Mouse (Mus musculus): ENCODE measurements around the gene Inpp5b. TPM values are rescaled to one million over a fixed set of nuclear protein-coding genes. Genes with fewer than 3 reads are reported as not detected.
"Not testable (repeated sequence)": the region's sequence is repeated elsewhere in the genome, so short reads cannot be mapped to it uniquely, and the experiment has no call there.

Gene Inpp5b
- total RNA-seq, 2 experiments from 2014 or later = 12.5 to 13.6 TPM

GRCm38 (mm10) chr4:124708518-124709477, 32.9 kb upstream of the Inpp5b start:
- peak; percentile 91 to 93 for DNase-seq
- intact Hi-C loops (cut with DNase I) = no loop called here

GRCm38 (mm10) chr4:124709961-124710446, 31.6 kb upstream of the Inpp5b start:
- intact Hi-C loops (cut with DNase I) = loop anchor here (2.0 to 5.0 kb wide), 2 partner anchors 27 to 137 kb away; no protein-coding TSS in a partner anchor
- peak; percentile 46 to 47 for DNase-seq

- peak in 1 of 2 experiments; percentile 64 for DNase-seq
- intact Hi-C loops (cut with DNase I) = loop anchor here (2.0 to 5.0 kb wide), 2 partner anchors 28 to 136 kb away; no protein-coding TSS in a partner anchor
Observed at GRCm38 (mm10) chr4:124710776-124711291, 30.8 kb upstream of the Inpp5b start.

GRCm38 (mm10) chr4:124712618-124713017, 29.0 kb upstream of the Inpp5b start:
- DNase-seq = no peak
- intact Hi-C loops (cut with DNase I) = loop anchor here (5.0 kb wide), 1 partner anchor 135 kb away; no protein-coding TSS in a partner anchor

GRCm38 (mm10) chr4:124713850-124714249, 27.8 kb upstream of the Inpp5b start:
- DNase-seq = not testable (repeated sequence)
- intact Hi-C loops (cut with DNase I) = loop anchor here (5.0 kb wide), 1 partner anchor 133 kb away; no protein-coding TSS in a partner anchor

- intact Hi-C loops (cut with DNase I) = loop anchor here (5.0 kb wide), 2 partner anchors 87 to 132 kb away; partner anchors contain the start of gene Mtf1
- DNase-seq = peak; percentile 92 to 96
Observed at GRCm38 (mm10) chr4:124714545-124715481, 26.8 kb upstream of the Inpp5b start, which contains the start of gene Sf3a3. Gene Sf3a3, plus strand, starts transcription at chr4:124714776.

- DNase-seq = no peak
- intact Hi-C loops (cut with DNase I) = loop anchor here (5.0 kb wide), 1 partner anchor 83 kb away; the partner anchor contains the start of gene Mtf1
Observed at GRCm38 (mm10) chr4:124719101-124719500, 22.5 kb upstream of the Inpp5b start.

GRCm38 (mm10) chr4:124726121-124726520, 15.5 kb upstream of the Inpp5b start:
- no peak for DNase-seq
- intact Hi-C loops (cut with DNase I) = no loop called here

- no peak for DNase-seq
- intact Hi-C loops (cut with DNase I) = no loop called here
Observed at GRCm38 (mm10) chr4:124736952-124737351, 4.7 kb upstream of the Inpp5b start.

- intact Hi-C loops (cut with DNase I) = no loop called here
- DNase-seq = no peak
Observed at GRCm38 (mm10) chr4:124737486-124737885, 4.2 kb upstream of the Inpp5b start.

- intact Hi-C loops (cut with DNase I) = no loop called here
- no peak for DNase-seq
Observed at GRCm38 (mm10) chr4:124738013-124738412, 3.6 kb upstream of the Inpp5b start.

GRCm38 (mm10) chr4:124738783-124739182, 2.9 kb upstream of the Inpp5b start:
- intact Hi-C loops (cut with DNase I) = no loop called here
- no peak for DNase-seq

- intact Hi-C loops (cut with DNase I) = no loop called here
- no peak for DNase-seq
Observed at GRCm38 (mm10) chr4:124742839-124743238, 1.2 kb downstream of the Inpp5b start.

- intact Hi-C loops (cut with DNase I) = no loop called here
- no peak for DNase-seq
Observed at GRCm38 (mm10) chr4:124746577-124746976, 4.9 kb downstream of the Inpp5b start.

- intact Hi-C loops (cut with DNase I) = no loop called here
- no peak for DNase-seq
Observed at GRCm38 (mm10) chr4:124747851-124748250, 6.2 kb downstream of the Inpp5b start.

GRCm38 (mm10) chr4:124751300-124752250, 9.9 kb downstream of the Inpp5b start:
- intact Hi-C loops (cut with DNase I) = loop anchor here (5.0 kb wide), 1 partner anchor 51 kb away; the partner anchor contains the start of gene Mtf1
- DNase-seq = peak; percentile 97 to 98

GRCm38 (mm10) chr4:124752281-124753199, 10.9 kb downstream of the Inpp5b start:
- no peak for DNase-seq
- intact Hi-C loops (cut with DNase I) = loop anchor here (5.0 kb wide), 1 partner anchor 50 kb away; the partner anchor contains the start of gene Mtf1
